Mouse (Mus musculus) left cerebral cortex, adult 11 months (tissue): Measurements from ENCODE around the gene B2m.

Experiments
- DNase-seq: peaks from one replicate; pipeline ENCODE4 v3.0.0; 2022; ENCODE audit warnings: low spot score

Gene B2m

GRCm38 (mm10) chr2:122194509-122194929 is 47.0 kb downstream of the B2m start:
- no peak for DNase-seq

- no peak for DNase-seq
These were observed 54.0 kb downstream of the B2m start for GRCm38 (mm10) chr2:122201501-122201900.
